Mouse (Mus musculus): ENCODE data around the gene Spo11.

GRCm38 (mm10) chr2:172961211-172961610 is 16.3 kb upstream of the Spo11 start:
- TF ChIP-seq CTCF (IDR thresholded peaks at IDR 0.05; ENCODE audit: low read depth, low read length) (no peak), GATA1 (IDR thresholded peaks at IDR 0.05; ENCODE audit: borderline replicate concordance, low read length) (no peak), TAL1 (conservative IDR thresholded peaks at IDR 0.05; ENCODE audit: low read depth, low read length) (no peak), GATA2 (IDR thresholded peaks at IDR 0.05; ENCODE audit: borderline replicate concordance, low read depth, low read length) (no peak), POLR2AphosphoS5 (IDR thresholded peaks at IDR 0.05; ENCODE audit: insufficient replicate concordance, low read depth, low read length) (no peak)
